Mouse (Mus musculus) brain, embryonic 14.5 days (tissue): ENCODE measurements around the gene Tnfrsf18. TPM values are rescaled to one million over a fixed set of nuclear protein-coding genes. Genes with fewer than 3 reads are reported as not detected.
A peak's percentile ranks its signal among the peaks of the same experiment; 100 is the strongest.

Source experiments
- DNase-seq: peaks from one replicate; pipeline ENCODE4 v3.0.0-alpha.2; 2011; ENCODE audit warnings: low read depth
- CTCF ChIP-seq: fragments of 200-500 bp; IDR thresholded peaks from 2 replicates; pipeline ENCODE4 v1.5.1; 2012; ENCODE audit warnings: inconsistent platforms, mild to moderate bottlenecking, moderate library complexity, borderline replicate concordance; ENCODE audit not compliant: insufficient read depth, insufficient read length; ENCODE audit errors: extremely low read depth
- POLR2A ChIP-seq: fragments of 200-500 bp; IDR thresholded peaks from 2 replicates; pipeline ENCODE4 v1.6.1; 2012; ENCODE audit warnings: mild to moderate bottlenecking, inconsistent platforms, borderline replicate concordance; ENCODE audit not compliant: poor library complexity, insufficient read depth, insufficient read length, severe bottlenecking; ENCODE audit errors: extremely low read depth
- polyA plus RNA-seq: library from polyadenylated mRNA; depleted of rRNA; stranded (reverse); fragments of >200 nt; gene quantifications from 2 replicates; pipeline ENCODE4 v1.2.3, GENCODE M21; 2012

The Tnfrsf18 gene
- polyA plus RNA-seq, 1 experiment = 0.25 TPM

DNA sequence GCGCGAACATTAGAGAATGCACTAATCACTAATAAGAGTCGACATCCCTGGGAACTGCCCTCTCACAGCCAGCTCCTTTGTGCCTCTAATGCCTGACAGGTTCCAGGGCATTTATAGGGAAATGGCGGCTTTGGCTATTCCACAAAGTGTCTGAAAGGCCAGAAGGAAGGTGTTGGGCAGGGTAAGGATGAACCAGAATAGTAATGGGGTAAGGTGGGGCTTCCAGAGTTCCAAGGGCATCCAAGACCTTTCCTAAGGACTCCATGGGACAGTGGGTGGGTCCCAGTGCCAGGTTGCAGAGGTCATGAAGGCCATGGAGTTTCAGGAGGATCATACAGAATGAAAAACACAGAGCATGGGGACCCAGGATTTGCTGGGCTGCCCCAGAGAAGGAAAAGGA lies 8.3 kb downstream of the Tnfrsf18 start:
- no peak for DNase-seq
- TF ChIP-seq CTCF = no peak
- TF ChIP-seq POLR2A = no peak

GRCm38 (mm10) chr4:156034901-156035300 lies 8.9 kb downstream of the Tnfrsf18 start:
- no peak for DNase-seq
- TF ChIP-seq CTCF (no peak), POLR2A (no peak)

DNA sequence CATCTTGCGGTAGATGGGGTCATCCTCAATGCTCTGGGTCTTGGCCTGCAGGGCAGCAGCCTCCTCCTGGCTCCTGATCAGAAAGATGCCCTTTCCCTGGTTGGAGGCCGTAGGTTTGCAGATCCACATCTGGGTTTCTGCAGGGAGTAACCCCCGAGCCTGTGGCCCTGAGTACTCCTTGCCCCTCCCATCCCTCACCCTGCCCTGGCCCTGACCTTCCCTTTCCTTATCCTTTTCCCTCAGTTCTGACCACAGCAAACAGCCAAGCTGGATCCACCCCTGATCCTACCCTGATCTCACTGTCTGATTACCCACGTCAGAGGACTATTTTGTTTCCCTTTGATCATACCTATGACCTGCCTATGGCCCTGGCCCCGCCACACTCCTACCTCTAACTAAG lies 18.8 kb downstream of the Tnfrsf18 start:
- TF ChIP-seq CTCF = no peak
- TF ChIP-seq POLR2A = no peak
- no peak for DNase-seq

DNA sequence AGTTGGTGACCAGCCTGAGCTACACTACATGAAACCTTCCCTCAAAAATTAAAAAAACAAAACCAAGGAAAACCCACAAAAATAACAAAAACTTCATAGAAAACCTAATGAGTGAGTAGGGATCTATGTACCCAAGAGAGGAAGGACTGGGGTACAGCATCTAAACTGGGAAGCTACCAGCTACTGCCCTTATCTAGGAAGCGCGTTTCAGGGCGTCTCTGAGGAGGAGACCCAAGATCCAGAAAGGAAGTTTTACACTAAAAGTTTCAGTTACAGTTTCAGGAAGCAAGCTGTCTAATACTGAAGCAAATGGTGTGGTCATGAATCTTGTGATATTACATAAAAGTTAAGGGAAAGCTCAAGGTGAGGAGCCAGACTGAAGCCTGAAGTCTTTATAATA lies 23.8 kb downstream of the Tnfrsf18 start:
- no peak for DNase-seq
- TF ChIP-seq POLR2A (no peak), CTCF (no peak)

- DNase-seq = peak; percentile 20
- TF ChIP-seq CTCF = no peak
Observed at GRCm38 (mm10) chr4:156050391-156050980, 24.5 kb downstream of the Tnfrsf18 start.

DNA sequence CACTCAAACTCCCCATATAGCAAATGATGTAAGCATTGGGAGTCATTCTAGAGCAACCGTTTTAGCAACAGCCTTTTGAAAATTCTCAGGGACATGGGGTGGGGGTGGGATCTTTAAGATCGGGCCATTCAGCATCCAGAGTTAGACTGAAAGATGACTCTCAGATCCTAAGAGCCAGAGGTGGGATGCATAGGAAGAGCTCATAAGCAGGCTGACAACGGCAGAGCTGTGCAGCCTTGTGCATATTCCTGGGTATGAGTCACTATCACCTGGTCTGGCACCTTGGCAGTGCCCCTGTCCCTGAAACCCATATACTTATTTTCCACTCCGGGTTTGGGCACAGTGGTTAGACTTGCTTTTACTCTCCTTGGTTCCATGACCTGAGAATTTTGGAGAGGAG lies 27.1 kb downstream of the Tnfrsf18 start:
- no peak for TF ChIP-seq POLR2A
- no peak for TF ChIP-seq CTCF
- no peak for DNase-seq

DNA sequence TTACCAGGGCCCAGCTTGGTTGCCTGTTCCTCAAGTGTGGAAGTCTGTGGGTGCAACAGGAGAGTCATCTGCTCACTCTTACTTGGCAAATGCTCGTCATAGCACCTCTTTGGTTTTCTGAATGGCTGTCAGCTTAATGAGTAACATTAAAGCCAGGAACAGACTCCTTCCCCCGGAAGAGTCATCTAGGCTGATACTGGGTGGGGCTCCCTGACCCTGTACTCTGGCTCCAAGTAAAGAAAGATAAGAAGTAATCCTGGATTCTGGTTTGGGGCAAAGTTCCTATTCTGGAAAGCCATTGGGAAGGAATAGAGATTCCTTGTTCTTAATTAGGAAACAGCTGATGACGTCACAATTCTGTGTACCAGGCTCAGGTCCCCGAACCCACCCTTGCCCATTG lies 28.2 kb downstream of the Tnfrsf18 start:
- no peak for DNase-seq
- TF ChIP-seq CTCF = no peak
- no peak for TF ChIP-seq POLR2A

- DNase-seq = no peak
- TF ChIP-seq CTCF (no peak), POLR2A (no peak)
Observed at GRCm38 (mm10) chr4:156054606-156055005, 28.6 kb downstream of the Tnfrsf18 start.

DNA sequence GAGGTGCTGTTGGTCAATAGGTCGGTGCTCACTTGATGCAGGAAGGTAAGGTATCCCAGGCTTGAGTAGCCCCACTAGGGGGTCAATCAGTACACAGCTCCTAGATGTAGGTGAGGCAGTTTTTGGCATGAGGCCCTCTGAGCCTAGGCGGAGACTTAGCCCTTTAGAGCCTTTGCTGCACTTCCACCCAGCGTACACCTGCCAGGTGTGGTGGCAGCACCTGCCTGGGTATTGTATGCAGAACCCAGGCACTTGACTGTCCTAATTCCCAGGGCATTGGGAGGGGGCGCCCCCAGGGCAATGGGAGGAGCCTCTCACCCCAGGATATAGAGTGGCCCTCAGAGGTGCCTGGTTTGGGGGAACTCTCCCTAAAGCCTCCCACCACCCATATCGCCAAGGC lies 29.2 kb downstream of the Tnfrsf18 start:
- no peak for DNase-seq
- no peak for TF ChIP-seq POLR2A
- TF ChIP-seq CTCF = no peak

DNA sequence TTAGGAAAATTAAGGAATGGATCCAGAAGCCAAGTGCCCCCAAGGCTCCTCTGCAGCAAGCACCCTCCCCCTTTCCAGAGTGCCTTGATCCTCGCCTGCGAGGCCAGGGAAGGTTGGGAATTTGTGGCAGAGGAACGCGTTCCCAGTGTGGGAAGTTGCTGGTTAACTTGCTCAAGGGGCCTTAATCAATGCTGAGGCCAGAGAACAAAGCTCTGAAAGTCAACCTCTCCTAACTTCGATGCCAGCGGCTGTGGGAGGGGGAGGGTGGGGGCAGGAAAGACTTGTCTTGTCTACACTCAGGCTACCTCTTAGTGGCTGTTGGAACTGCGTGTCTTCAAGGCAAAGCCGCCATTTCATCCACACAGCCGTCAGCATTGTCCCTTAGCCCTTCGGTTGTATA lies 31.7 kb downstream of the Tnfrsf18 start:
- TF ChIP-seq POLR2A (no peak), CTCF (no peak)

DNA sequence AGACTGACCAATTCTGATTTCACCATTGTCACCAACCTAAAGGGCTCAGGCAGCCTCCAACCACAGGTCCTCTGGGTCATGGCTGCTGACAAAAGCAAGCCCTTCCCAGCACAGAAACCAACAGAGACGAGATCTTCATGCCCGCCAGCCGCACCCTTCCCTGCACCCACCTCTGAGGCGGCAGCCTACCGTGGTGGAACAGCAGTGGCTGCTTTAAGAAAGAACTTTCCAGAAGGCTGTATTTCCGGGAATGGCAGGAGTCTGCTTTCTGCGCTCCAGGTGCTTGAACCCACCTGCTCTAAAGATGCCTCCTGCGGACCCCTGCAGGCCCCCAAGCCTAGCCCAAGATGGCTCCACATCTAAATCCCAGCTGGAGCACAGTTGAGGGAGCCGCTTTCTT lies 32.9 kb downstream of the Tnfrsf18 start:
- TF ChIP-seq POLR2A (no peak), CTCF (no peak)
- no peak for DNase-seq

More for the DNA sequence above, 31.7 kb downstream of the Tnfrsf18 start:
- DNase-seq = no peak

GRCm38 (mm10) chr4:156059261-156059660 lies 33.3 kb downstream of the Tnfrsf18 start, which contains the start of gene Ttll10:
TSS of gene Ttll10 (minus strand) at chr4:156059414.
- no peak for TF ChIP-seq CTCF
- no peak for TF ChIP-seq POLR2A
- no peak for DNase-seq

GRCm38 (mm10) chr4:156059713-156060112 lies 33.7 kb downstream of the Tnfrsf18 start:
- no peak for DNase-seq
- TF ChIP-seq POLR2A (no peak), CTCF (no peak)

DNA sequence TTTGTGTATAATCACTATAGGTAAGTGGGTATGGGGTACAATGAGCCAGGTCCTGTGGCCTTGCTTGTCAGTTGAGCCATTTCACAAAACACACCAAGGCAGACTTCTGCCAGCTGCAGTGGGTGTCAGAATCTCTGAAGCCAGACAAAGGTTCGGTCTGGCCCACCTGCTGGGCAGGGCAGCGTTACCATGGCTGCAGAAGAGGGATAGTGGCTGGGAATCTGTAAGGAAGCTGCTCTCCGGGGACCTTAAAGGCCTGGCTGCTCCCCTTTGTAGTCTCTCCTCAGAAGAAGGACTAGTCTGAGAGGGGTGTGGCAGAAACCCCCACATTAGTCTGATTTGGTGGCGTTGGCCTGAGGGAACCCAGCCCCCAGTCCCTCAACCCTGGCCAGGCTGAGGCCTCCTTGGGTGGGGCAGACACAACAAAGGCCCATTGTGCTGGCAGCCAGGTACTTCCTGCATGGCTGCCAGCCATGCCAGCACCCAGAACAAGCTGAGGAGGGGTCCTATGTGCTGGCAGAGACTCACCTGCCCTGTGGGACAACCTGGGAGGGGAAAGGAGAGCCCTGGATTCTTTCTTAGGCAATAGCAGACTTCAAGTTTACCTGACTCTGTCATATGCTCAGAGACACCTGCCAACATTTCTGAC lies 38.0 kb downstream of the Tnfrsf18 start:
- DNase-seq = peak; percentile 41
- TF ChIP-seq CTCF (no peak), POLR2A (no peak)
